Mouse (Mus musculus) E14TG2a.4 (cell line): Measurements from ENCODE around the gene Amh.

ENCODE experiments used
- CTCF ChIP-seq: conservative IDR thresholded peaks from 2 replicates; pipeline ENCODE4 v1.5.1; 2014; ENCODE audit warnings: low read length
- POU5F1 ChIP-seq: IDR thresholded peaks from 2 replicates; pipeline ENCODE4 v1.6.1; 2014; ENCODE audit warnings: low read length, borderline replicate concordance

GRCm38 (mm10) chr10:80826151-80827062 lies 21.4 kb downstream of the Amh start, which contains the start of gene Oaz1:
- TF ChIP-seq CTCF (no peak), POU5F1 (no peak)
